Mouse (Mus musculus): ENCODE measurements around the gene Tmprss6. TPM values are rescaled to one million over a fixed set of nuclear protein-coding genes. Genes with fewer than 3 reads are reported as not detected.
A peak's percentile ranks its signal among the peaks of the same experiment; 100 is the strongest.

Tmprss6 gene
- total and polyA plus RNA-seq, 2 experiments from 2014 or later: 0.42 to 0.44 TPM

GRCm38 (mm10) chr15:78494968-78495406 is 26.6 kb upstream of the Tmprss6 start, which contains the start of gene Il2rb:
TSS of gene Il2rb (minus strand) at chr15:78495271.
- WGBS: 86% methylated on average over 11 of the region's 11 CpGs
- Histone ChIP-seq H3K4me1 (ENCODE audit: insufficient read depth, low read length) (no peaks in the 10 kb centered on the region), H3K27ac (no peak within 1 kb of the TSS), H3K36me3 (ENCODE audit: insufficient read depth, low read length) (no peaks in the 10 kb centered on the region), H3K4me2 (ENCODE audit: low read depth, low read length) (no peak within 1 kb of the TSS), H3K4me3 (ENCODE audit: low read length) (no peak within 1 kb of the TSS), H3K9ac (replicated peaks; ENCODE audit: low read length) (no peak within 1 kb of the TSS), H3K27me3 (ENCODE audit: insufficient read depth, low read length) (no peaks in the 10 kb centered on the region), H3K9me3 (ENCODE audit: low read length) (no peaks in the 10 kb centered on the region)
- DNase-seq (ENCODE audit: low spot score): no peak
- TF ChIP-seq CTCF (IDR thresholded peaks at IDR 0.05; ENCODE audit: low read depth): no peak
- no peak for ATAC-seq

- no peaks in the 10 kb centered on the region for H3K9me3 ChIP-seq (ENCODE audit: low read length)
- H3K4me1 ChIP-seq (ENCODE audit: insufficient read depth, low read length): no peaks in the 10 kb centered on the region
- no peaks in the 10 kb centered on the region for H3K27me3 ChIP-seq (ENCODE audit: insufficient read depth, low read length)
- H3K27ac ChIP-seq: no peak overlapping the region
- H3K9ac ChIP-seq (replicated peaks; ENCODE audit: low read length): no peak overlapping the region
- H3K4me2 ChIP-seq (ENCODE audit: low read depth, low read length): no peak overlapping the region
- WGBS: 76% methylated on average over 10 of the region's 10 CpGs
- no peak for TF ChIP-seq CTCF (IDR thresholded peaks at IDR 0.05; ENCODE audit: low read depth)
- H3K4me3 ChIP-seq (ENCODE audit: low read length): no peak overlapping the region
- no peak for DNase-seq (ENCODE audit: low spot score)
- ATAC-seq: peak; percentile 40; the same call in 1 of the 2 replicates
- H3K36me3 ChIP-seq (ENCODE audit: insufficient read depth, low read length): no peaks in the 10 kb centered on the region
These were observed 25.1 kb upstream of the Tmprss6 start for GRCm38 (mm10) chr15:78493401-78494010.

GRCm38 (mm10) chr15:78491301-78491700 is 22.9 kb upstream of the Tmprss6 start:
- no peaks in the 10 kb centered on the region for H3K27me3 ChIP-seq (ENCODE audit: insufficient read depth, low read length)
- no peak for ATAC-seq
- no peak for DNase-seq (ENCODE audit: low spot score)
- H3K4me2 ChIP-seq (ENCODE audit: low read depth, low read length): no peak overlapping the region
- H3K4me3 ChIP-seq (ENCODE audit: low read length): no peak overlapping the region
- 81% methylated on average over 3 of the region's 3 CpGs for WGBS
- no peak for TF ChIP-seq CTCF (IDR thresholded peaks at IDR 0.05; ENCODE audit: low read depth)
- H3K9ac ChIP-seq (replicated peaks; ENCODE audit: low read length): no peak overlapping the region
- no peaks in the 10 kb centered on the region for H3K9me3 ChIP-seq (ENCODE audit: low read length)
- H3K36me3 ChIP-seq (ENCODE audit: insufficient read depth, low read length): no peaks in the 10 kb centered on the region
- no peaks in the 10 kb centered on the region for H3K4me1 ChIP-seq (ENCODE audit: insufficient read depth, low read length)
- no peak overlapping the region for H3K27ac ChIP-seq

- no peaks in the 10 kb centered on the region for H3K4me1 ChIP-seq (ENCODE audit: insufficient read depth, low read length)
- WGBS: 79% methylated on average over 8 of the region's 8 CpGs
- no peak overlapping the region for H3K4me3 ChIP-seq (ENCODE audit: low read length)
- no peak overlapping the region for H3K4me2 ChIP-seq (ENCODE audit: low read depth, low read length)
- ATAC-seq (no peak), DNase-seq (ENCODE audit: low spot score) (no peak)
- H3K9ac ChIP-seq (replicated peaks; ENCODE audit: low read length): no peak overlapping the region
- H3K9me3 ChIP-seq (ENCODE audit: low read length): no peaks in the 10 kb centered on the region
- H3K27me3 ChIP-seq (ENCODE audit: insufficient read depth, low read length): no peaks in the 10 kb centered on the region
- no peaks in the 10 kb centered on the region for H3K36me3 ChIP-seq (ENCODE audit: insufficient read depth, low read length)
- TF ChIP-seq CTCF (IDR thresholded peaks at IDR 0.05; ENCODE audit: low read depth): no peak
- no peak overlapping the region for H3K27ac ChIP-seq
These were observed 21.5 kb upstream of the Tmprss6 start for GRCm38 (mm10) chr15:78489906-78490305.

GRCm38 (mm10) chr15:78489248-78489647 is 20.8 kb upstream of the Tmprss6 start:
- H3K9ac ChIP-seq (replicated peaks; ENCODE audit: low read length): no peak overlapping the region
- H3K9me3 ChIP-seq (ENCODE audit: low read length): no peaks in the 10 kb centered on the region
- whole genome bisulfite sequencing: 78% methylated on average over 3 of the region's 3 CpGs
- no peak overlapping the region for H3K4me2 ChIP-seq (ENCODE audit: low read depth, low read length)
- no peak for ATAC-seq
- no peak overlapping the region for H3K4me3 ChIP-seq (ENCODE audit: low read length)
- no peak for TF ChIP-seq CTCF (IDR thresholded peaks at IDR 0.05; ENCODE audit: low read depth)
- no peak for DNase-seq (ENCODE audit: low spot score)
- H3K36me3 ChIP-seq (ENCODE audit: insufficient read depth, low read length): no peaks in the 10 kb centered on the region
- no peaks in the 10 kb centered on the region for H3K4me1 ChIP-seq (ENCODE audit: insufficient read depth, low read length)
- no peak overlapping the region for H3K27ac ChIP-seq
- no peaks in the 10 kb centered on the region for H3K27me3 ChIP-seq (ENCODE audit: insufficient read depth, low read length)

- Histone ChIP-seq H3K9ac (replicated peaks; ENCODE audit: low read length) (no peak overlapping the region), H3K27ac (no peak overlapping the region), H3K9me3 (ENCODE audit: low read length) (no peaks in the 10 kb centered on the region), H3K36me3 (ENCODE audit: insufficient read depth, low read length) (no peaks in the 10 kb centered on the region), H3K27me3 (ENCODE audit: insufficient read depth, low read length) (no peaks in the 10 kb centered on the region), H3K4me1 (ENCODE audit: insufficient read depth, low read length) (no peaks in the 10 kb centered on the region), H3K4me2 (ENCODE audit: low read depth, low read length) (no peak overlapping the region), H3K4me3 (ENCODE audit: low read length) (no peak overlapping the region)
- ATAC-seq: no peak
- TF ChIP-seq CTCF (IDR thresholded peaks at IDR 0.05; ENCODE audit: low read depth): no peak
- no peak for DNase-seq (ENCODE audit: low spot score)
- WGBS: 52% methylated on average over 4 of the region's 4 CpGs
These were observed 18.6 kb upstream of the Tmprss6 start for GRCm38 (mm10) chr15:78487066-78487465.

GRCm38 (mm10) chr15:78486564-78486963 is 18.1 kb upstream of the Tmprss6 start:
- ATAC-seq (no peak), DNase-seq (ENCODE audit: low spot score) (no peak)
- H3K27ac ChIP-seq: no peak overlapping the region
- no peaks in the 10 kb centered on the region for H3K36me3 ChIP-seq (ENCODE audit: insufficient read depth, low read length)
- 82% methylated on average over 1 of the region's 1 CpGs for WGBS
- TF ChIP-seq CTCF (IDR thresholded peaks at IDR 0.05; ENCODE audit: low read depth): no peak
- no peaks in the 10 kb centered on the region for H3K27me3 ChIP-seq (ENCODE audit: insufficient read depth, low read length)
- H3K9ac ChIP-seq (replicated peaks; ENCODE audit: low read length): no peak overlapping the region
- H3K4me2 ChIP-seq (ENCODE audit: low read depth, low read length): no peak overlapping the region
- no peaks in the 10 kb centered on the region for H3K9me3 ChIP-seq (ENCODE audit: low read length)
- no peaks in the 10 kb centered on the region for H3K4me1 ChIP-seq (ENCODE audit: insufficient read depth, low read length)
- H3K4me3 ChIP-seq (ENCODE audit: low read length): no peak overlapping the region
